Mouse (Mus musculus) kidney, adult 2 months (tissue): Measurements from ENCODE around the gene Ulk4. TPM values are rescaled to one million over a fixed set of nuclear protein-coding genes. Genes with fewer than 3 reads are reported as not detected.
A peak's percentile ranks its signal among the peaks of the same experiment; 100 is the strongest.

ENCODE experiments used
- DNase-seq: peaks from one replicate; pipeline ENCODE4 v3.0.0; 2021
- H3K27ac ChIP-seq: fragments of 200-500 bp; 2 replicates; pipeline ENCODE4 v1.5.1; 2012; ENCODE audit warnings: low read depth, low read length, control low read depth, inconsistent platforms; ENCODE audit not compliant: insufficient read depth
- H3K27me3 ChIP-seq: fragments of 200-500 bp; replicated peaks from 2 replicates; pipeline ENCODE4 v1.6.1; 2012; ENCODE audit warnings: mild to moderate bottlenecking, moderate library complexity, low read length, inconsistent platforms; ENCODE audit not compliant: control insufficient read depth, insufficient read depth
- H3K36me3 ChIP-seq: fragments of 200-500 bp; 2 replicates; pipeline ENCODE4 v1.6.1; 2012; ENCODE audit warnings: mild to moderate bottlenecking, moderate library complexity, low read length, inconsistent platforms; ENCODE audit not compliant: control insufficient read depth, insufficient read depth
- H3K4me1 ChIP-seq: fragments of 200-500 bp; 2 replicates; pipeline ENCODE4 v1.6.1; 2011; ENCODE audit warnings: low read length; ENCODE audit not compliant: control insufficient read depth, insufficient read depth
- H3K4me3 ChIP-seq: fragments of 200-500 bp; 2 replicates; pipeline ENCODE4 v1.5.1; 2011; ENCODE audit warnings: mild to moderate bottlenecking, low read depth, low read length, control low read depth; ENCODE audit not compliant: insufficient read depth
- CTCF ChIP-seq: fragments of 200-500 bp; conservative IDR thresholded peaks from 2 replicates; pipeline ENCODE4 v1.5.1; 2011; ENCODE audit warnings: low read depth, mild to moderate bottlenecking, control low read depth, low read length, moderate library complexity, mixed read lengths; ENCODE audit not compliant: insufficient read depth, insufficient read length
- POLR2A ChIP-seq: fragments of 200-500 bp; IDR thresholded peaks from one replicate; pipeline ENCODE4 v1.6.1; 2011; ENCODE audit warnings: low read depth, low read length, control low read depth
- WGBS: fragments of 180-500 bp; shearing (Covaris S2); methylation state at CpG from one replicate; pipeline ENCODE4 v1.1.7; 2018; 5-methylcytosine and 5-hydroxymethylcytosine counted together
- polyA plus RNA-seq: library from polyadenylated mRNA; depleted of rRNA; stranded (reverse); fragments of >200 nt; gene quantifications from 2 replicates; pipeline ENCODE4 v1.2.3, GENCODE M21; 2012

The Ulk4 gene
- polyA plus RNA-seq, 1 experiment, result 1.9 TPM

DNA sequence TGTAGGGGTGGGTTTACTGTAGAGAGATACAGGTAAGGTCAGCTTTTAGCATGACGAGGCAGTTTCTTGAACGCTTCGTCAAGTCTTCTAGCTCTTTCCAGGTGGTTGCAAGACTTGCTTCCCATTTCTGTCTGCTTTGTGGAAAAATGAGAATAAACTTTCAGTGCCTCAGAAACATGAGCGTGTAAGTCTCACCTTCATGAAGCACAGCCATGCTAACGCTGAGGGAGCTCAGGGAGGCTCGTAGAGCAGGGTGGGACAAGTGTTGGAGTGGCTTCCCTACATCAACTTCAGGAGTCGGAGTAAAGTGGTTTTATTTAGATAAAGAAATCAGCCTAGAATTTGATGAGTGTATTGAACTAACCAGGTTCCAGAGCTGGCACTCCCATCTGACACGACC is 330.9 kb downstream of the Ulk4 start:
- Histone ChIP-seq H3K27me3 (no peaks in the 10 kb centered on the region), H3K4me1 (peaks cover 45% of the 10 kb centered on the region), H3K36me3 (no peaks in the 10 kb centered on the region), H3K27ac (no peak overlapping the region), H3K4me3 (no peak overlapping the region)
- TF ChIP-seq POLR2A (no peak), CTCF (no peak)
- 39% methylated on average over 8 of the region's 8 CpGs for WGBS
- DNase-seq, result no peak

DNA sequence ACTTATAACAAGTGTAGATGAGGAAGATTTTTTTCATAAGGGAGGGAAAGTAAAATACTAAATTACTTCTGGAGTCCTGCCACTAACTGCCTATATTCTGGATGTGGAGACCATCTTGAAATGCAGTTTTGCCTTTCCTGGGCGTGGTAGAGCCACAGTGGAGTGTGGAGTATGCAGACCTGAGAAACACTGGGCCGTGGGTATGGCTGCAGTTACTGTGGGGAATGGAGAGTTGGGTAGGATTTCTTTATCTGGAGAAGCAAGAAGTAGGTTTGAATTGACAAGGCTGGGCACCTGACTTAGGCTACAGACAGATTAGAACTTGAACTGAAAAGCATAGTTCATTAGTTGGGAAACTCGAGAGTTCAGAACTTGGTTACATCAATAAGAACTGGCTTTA is 332.8 kb downstream of the Ulk4 start:
- 35% methylated on average over 3 of the region's 3 CpGs for WGBS
- Histone ChIP-seq H3K4me3 (no peak overlapping the region), H3K27me3 (no peaks in the 10 kb centered on the region), H3K36me3 (no peaks in the 10 kb centered on the region), H3K27ac (no peak overlapping the region), H3K4me1 (peaks cover 58% of the 10 kb centered on the region)
- no peak for DNase-seq
- TF ChIP-seq POLR2A (no peak), CTCF (no peak)

GRCm38 (mm10) chr9:120943757-120944156 is 333.2 kb downstream of the Ulk4 start:
- no peak for DNase-seq
- WGBS, result 48% methylated on average over 1 of the region's 1 CpGs
- Histone ChIP-seq H3K27ac (no peak overlapping the region), H3K4me3 (no peak overlapping the region), H3K4me1 (peaks cover 58% of the 10 kb centered on the region), H3K36me3 (no peaks in the 10 kb centered on the region), H3K27me3 (no peaks in the 10 kb centered on the region)
- TF ChIP-seq CTCF, result no peak
- no peak for TF ChIP-seq POLR2A

GRCm38 (mm10) chr9:120940858-120941257 is 336.1 kb downstream of the Ulk4 start:
- DNase-seq, result no peak
- Histone ChIP-seq H3K27me3 (no peaks in the 10 kb centered on the region), H3K36me3 (no peaks in the 10 kb centered on the region), H3K27ac (no peak overlapping the region), H3K4me1 (peaks cover 61% of the 10 kb centered on the region), H3K4me3 (no peak overlapping the region)
- 70% methylated on average over 3 of the region's 3 CpGs for WGBS
- TF ChIP-seq POLR2A (no peak), CTCF (no peak)

- Histone ChIP-seq H3K27me3 (no peaks in the 10 kb centered on the region), H3K27ac (no peak overlapping the region), H3K4me1 (peaks cover 43% of the 10 kb centered on the region), H3K4me3 (peak overlapping the region; percentile 30; the same call in 1 of the 2 replicates), H3K36me3 (no peaks in the 10 kb centered on the region)
- peak; percentile 73 for DNase-seq
- 5% methylated on average over 8 of the region's 8 CpGs for WGBS
- TF ChIP-seq CTCF, result peak; percentile 70
- no peak for TF ChIP-seq POLR2A
Observed at GRCm38 (mm10) chr9:120936351-120936750, 340.6 kb downstream of the Ulk4 start.

DNA sequence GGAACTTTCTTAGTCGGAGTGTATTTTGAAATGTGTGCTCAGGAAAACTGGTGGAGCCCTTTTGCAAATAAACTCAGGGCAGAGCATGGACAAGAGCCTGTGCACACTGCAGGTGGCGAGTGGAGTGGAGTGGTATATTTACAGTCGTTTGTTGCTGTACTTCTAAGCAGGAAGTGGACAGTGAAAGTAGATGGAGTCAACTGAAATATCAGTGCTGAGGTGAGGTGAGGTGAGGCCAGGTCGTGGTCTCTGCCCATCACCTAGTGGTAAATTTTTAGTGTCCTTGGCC is 341.4 kb downstream of the Ulk4 start:
- Histone ChIP-seq H3K36me3 (no peaks in the 10 kb centered on the region), H3K27me3 (no peaks in the 10 kb centered on the region), H3K4me3 (peak overlapping the region; percentile 41), H3K27ac (peak overlapping the region; percentile 83; the same call in 1 of the 2 replicates), H3K4me1 (peaks cover 35% of the 10 kb centered on the region)
- 6% methylated on average over 4 of the region's 4 CpGs for WGBS
- DNase-seq, result no peak
- TF ChIP-seq POLR2A, result no peak
- TF ChIP-seq CTCF, result no peak

GRCm38 (mm10) chr9:120934821-120935633 is 342.0 kb downstream of the Ulk4 start:
- peak; percentile 76 for DNase-seq
- H3K27ac ChIP-seq, result peak overlapping the region; percentile 83
- TF ChIP-seq POLR2A (no peak), CTCF (no peak)
- H3K4me1 ChIP-seq, result peaks cover 29% of the 10 kb centered on the region
- H3K4me3 ChIP-seq, result peak overlapping the region; percentile 99
- WGBS, result 3% methylated on average over 14 of the region's 14 CpGs
- no peaks in the 10 kb centered on the region for H3K36me3 ChIP-seq
- no peaks in the 10 kb centered on the region for H3K27me3 ChIP-seq
